Mouse (Mus musculus) T-helper 17 cell (primary cell): Measurements from ENCODE around the gene Mpv17.

Source experiments
- in situ Hi-C, 2 experiments: fragments of 300-600 bp; cut with MboI, MseI; formaldehyde crosslinking; loops; 1 replicate in 1 of 2; 2 replicates in 1 of 2; pipeline ENCODE4 v1.15.1; 2025; ENCODE audit warnings: high pct_unique_total_duplicates in 2 of 2

The Mpv17 gene

DNA sequence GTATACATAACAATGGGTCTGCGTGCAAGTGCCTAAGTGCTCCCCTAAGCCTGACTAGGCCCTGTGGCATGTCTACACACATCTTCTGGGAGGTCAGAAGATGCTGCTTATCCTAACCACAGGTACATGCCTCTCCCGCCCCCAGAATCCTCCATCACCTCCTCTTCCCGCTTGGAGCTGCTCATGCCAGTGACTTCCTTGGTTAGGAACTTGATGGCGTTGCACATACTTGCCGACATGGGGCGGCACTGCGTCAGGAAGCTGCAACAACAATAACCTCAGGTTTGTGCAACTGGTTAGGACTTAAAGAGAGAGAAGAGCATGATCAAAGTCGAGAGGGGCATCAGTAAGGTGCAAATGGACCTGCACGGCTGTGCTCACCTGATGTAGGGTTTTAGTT is 36.1 kb upstream of the Mpv17 start:
- in situ Hi-C loops, result loop anchor here in 1 of 2 experiments (5.0 to 10.0 kb wide), 2 partner anchors 102 to 285 kb away; partner anchors contain the start of genes Ift172 and Ost4

DNA sequence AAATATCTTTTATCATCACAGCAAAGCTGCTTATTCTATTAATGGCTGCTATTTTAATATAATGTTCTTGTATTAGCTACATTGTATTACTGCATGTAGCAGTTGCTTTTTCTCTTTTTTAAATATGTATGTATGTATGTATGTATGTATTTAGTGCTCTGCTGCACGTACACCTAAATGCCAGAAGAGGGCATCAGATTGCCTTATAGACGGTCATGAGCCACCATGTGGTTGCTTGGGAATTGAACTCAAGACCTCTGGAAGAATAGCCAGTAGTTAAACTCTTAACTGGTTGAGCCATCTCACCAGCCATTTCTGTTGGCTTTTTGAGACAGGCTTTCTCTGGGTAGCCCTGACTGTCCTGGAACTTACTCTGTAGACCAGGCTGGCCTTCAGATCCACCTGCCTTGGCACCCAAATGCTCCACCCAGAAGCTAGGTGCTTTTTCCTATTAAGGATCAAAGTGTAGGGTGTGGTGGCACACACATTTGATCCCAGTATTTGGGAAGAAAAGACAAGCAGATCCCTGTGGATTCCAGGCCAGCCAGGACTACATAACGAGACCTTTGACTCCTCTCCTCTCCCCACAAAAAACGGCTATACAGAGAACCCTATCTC is 34.3 kb upstream of the Mpv17 start:
- in situ Hi-C loops, result no loop called here

DNA sequence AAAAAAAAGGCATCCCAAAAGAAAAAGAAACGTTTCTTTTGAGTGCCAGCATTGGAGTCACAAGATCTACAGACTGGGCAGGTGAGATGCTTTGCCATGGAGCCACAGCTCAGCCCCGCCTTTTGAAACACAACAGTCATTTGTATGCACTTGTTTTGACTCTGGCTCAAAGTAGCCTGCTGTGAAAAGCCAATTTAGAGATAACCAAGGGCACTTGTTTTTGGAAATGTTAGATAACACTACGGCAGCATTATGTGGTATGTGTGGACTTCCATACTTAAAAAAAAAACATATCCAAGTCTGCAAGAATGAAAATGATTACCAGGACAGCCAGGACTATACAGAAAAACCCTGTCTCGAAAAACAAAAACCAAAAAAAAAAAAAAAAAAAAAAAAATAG is 29.6 kb upstream of the Mpv17 start:
- in situ Hi-C loops, result no loop called here

DNA sequence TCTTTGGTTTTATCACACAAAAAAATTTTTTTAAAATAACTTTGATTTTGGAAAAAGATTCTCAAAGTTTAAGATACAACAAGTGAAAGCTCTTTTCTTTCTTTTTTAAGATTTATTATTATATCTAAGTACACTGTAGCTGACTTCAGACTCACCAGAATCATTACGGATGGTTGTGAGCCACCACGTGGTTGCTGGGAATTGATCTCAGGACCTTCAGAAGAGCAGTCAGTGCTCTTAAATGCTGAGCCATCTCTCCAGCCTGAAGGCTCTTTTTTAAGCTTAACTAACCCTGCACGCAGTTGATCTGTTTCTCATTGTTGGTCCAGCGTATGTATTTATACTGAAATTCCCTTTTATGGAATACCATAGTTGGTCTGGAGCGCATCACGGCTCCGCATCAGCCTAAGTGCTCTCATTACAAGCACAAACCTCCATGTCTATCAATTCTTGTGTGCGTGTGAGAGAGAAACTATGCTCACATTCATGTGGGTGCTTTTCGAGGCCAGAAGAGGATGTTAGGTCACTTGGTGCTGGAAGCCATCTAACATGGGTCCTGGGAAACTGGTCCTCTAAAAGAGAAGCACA is 27.2 kb upstream of the Mpv17 start:
- in situ Hi-C loops, result no loop called here

DNA sequence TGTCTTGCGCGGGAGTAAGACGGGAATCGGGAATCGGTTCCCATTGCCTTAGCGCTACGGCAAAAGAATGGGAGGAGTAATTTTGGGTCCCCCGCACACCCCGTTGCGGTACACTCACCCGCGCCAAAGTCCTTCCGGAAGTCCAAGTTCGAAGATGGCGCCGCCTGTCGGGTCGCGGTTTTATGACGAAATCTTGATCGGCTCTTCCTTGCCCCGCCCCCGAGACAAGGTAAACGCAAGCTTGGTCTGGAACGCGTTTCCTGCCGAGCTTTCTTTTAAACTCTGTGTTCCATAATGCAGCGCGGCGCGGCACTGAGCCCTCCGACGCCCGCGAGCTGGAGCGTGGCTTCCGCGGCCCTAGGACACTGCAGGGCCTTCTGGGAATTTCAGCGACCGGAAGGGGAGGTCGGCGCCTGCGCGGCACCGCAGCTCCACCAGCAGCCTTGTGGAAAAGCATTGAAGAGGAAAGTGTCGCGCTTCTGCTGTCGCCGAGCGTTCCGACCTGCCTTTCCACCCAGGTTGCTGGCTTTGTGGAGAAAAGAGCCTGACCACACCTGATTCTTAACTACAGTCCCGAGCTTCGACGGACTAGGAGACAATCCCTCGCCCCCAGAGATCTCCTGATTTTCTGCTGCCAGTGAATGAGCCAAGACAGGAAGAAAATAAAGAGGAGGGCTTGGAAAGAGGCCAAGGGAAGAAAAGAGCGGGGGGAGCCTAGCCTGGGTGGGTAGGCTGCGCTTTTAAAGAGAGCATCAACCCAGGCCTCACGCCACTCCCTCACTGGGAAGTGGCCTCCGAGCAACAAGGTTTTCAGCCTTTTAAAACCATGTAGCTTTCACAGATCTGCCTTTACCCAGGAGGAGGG is 25.9 kb upstream of the Mpv17 start, which contains the start of the genes Gm29609 and Gtf3c2:
Gene Gm29609 (minus strand): TSS at position 146 of the 865 bp plus-strand sequence.
Gene Gtf3c2 (minus strand): TSS at position 379 of the 865 bp plus-strand sequence.
- in situ Hi-C loops, result no loop called here

DNA sequence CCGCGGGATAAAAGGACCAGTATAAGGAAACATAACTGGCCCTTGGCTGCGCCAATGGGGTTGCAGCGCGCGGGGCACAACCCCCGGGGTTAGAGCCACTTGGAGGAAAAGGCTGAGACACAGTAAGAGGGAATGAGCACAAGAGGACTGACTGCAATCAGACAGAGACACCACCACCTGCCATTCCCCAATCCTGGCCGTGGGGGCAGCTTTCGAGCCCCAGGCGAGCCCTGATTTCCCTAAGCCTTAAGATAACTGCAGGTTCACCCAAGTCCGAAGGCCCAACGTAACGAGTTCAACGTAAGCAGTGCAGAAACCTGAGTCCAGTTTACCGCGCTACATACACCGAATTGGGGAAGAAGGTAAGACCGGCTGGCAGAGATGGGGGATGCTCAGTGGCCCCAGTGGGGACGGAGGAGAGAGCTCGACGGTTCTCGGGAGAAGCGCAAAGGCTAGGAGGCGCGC is 25.3 kb upstream of the Mpv17 start:
- in situ Hi-C loops, result no loop called here

DNA sequence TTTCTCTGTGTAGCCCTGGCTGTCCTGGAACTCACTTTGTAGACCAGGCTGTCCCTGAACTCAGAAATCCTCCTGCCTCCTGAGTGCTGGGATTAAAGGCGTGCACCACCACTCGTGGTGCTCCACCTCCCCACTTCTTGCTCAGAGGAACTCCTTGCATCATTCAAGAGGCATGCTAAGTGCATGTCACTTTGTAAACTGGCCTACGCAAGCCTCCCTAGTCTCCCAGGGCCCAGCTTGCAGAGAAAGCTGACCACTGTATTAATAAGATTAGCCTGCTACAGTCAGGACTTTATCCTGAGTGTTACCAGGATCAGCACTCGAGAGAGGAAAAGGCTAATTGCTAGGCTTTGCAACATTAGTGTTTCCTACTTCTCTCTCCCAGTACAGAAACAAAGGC is 14.6 kb upstream of the Mpv17 start:
- in situ Hi-C loops, result no loop called here

DNA sequence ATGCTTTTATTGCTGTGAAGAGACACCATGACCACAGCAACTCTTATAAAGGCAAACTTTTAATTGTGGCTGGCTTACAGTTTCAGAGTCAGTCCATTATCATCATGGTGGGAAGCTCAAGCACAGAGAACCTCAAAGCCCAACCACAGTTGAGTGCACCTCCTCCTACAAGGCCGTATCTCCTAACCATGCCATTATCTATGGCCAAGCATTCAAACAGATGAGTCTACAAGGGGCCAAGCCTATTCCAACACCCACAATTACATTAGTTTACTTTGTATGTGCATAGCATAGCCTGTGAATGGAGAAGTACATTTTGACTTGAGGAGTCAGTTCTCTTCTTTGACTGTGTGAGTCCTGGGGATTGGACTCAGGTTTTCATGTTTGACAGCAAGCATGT is 10.8 kb upstream of the Mpv17 start:
- in situ Hi-C loops, result no loop called here

DNA sequence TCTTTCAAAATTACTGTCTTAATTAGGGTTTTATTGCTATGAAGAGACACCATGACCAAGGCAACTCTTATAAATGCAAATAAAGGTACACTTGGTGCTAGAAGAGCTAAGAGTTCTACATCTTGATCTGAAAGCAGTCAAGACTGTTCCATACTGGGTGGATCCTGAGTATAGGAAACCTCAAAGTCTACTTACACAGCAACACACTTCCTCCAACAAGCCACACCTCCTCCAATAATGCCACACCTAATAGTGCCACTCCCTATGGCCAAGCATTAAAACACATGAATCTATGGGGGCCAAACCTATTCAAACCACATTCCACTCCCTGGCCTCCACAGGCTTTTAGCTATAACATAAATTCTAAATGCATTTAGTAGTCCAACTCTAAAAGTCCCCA is 8.4 kb upstream of the Mpv17 start:
- in situ Hi-C loops, result no loop called here

DNA sequence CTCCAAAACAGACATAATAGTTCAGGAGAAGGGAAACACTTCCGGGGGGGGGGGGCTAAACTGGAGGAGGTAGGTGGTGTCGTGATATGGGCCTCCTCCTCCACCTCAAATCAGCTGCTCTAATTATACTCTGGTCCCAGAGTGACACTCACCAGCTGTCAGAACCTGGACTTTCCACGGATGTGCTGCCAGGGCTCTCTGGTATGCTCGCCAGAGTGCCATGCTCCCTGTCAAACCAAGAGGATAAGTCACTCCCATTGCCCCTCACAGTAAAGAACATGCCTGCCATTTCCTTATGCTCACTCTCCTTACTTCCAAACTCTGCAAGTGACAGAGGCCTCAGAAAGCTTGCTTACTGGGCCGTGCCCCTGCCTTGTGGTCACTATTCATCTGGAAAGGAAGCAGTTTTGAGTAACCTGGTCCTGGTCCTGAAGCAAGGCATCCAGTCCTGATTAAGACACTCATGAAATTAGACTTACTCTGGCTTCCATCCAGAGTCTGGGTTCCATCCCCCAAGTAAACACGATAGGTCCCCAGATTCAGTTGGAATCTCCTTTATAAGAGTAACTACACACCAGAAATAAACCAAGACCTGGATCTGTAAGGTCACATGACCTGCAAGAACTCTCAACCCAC is 417 bp downstream of the Mpv17 start:
- in situ Hi-C loops, result no loop called here

DNA sequence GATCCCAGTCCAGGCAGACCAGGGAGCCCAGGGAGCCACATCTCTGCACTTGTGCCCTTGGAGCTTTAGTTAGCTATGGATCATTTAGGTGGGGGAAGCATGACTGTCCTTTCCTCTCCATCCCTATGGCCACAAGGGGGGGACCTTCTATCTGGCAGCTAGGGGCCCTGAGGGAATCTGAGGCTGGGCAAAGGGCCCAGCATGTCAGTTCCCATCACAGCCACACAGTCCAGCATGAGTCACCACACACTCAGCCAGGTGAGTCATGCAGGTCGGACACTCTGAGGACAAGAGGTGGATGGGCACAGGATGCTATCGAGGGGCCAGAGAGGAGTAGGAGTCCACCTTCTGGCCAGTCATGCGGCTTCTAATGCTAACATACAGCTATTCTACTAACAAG is 2.3 kb downstream of the Mpv17 start:
- in situ Hi-C loops, result no loop called here

DNA sequence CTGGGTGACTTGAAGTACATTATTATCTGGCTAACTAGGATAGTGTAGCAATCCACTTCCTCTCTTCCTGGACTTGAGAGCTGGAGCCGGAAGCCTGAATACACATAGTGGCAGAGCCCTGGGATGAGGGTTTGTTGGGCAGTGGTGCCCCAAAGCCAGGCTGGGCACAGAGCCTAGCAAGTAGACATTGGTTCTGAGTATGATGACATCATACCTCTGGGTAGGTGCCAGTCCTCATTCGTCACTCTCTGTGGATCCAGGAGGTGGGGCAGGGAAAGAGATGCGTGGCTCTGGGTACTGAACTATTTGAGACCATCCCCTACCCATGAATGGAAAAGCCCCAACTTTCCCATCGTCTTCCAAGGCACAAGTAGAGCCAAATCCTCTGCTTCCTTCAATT is 4.3 kb downstream of the Mpv17 start:
- in situ Hi-C loops, result no loop called here

DNA sequence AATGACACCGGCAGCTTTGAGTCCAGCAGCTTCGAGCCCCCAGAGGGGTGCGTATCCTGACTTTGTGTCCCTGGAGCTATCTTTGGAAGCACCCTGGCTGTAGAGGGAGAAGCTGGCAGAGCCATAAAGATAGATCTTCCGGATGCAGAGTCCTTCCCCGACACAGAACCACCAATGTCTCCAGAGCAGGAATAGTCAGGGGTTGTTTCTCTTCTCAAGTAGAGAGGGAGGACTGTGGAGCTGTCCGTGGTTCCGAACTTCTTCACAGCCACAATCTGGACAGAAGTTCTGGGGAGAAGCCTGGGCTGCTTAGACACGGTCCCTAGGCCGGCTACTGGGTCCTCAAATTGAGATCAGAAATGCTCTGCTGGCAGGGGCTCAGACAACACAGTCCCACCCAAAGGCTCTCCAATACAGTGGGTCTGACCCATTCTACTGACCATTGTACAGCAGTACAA is 15.1 kb downstream of the Mpv17 start:
- in situ Hi-C loops, result no loop called here

DNA sequence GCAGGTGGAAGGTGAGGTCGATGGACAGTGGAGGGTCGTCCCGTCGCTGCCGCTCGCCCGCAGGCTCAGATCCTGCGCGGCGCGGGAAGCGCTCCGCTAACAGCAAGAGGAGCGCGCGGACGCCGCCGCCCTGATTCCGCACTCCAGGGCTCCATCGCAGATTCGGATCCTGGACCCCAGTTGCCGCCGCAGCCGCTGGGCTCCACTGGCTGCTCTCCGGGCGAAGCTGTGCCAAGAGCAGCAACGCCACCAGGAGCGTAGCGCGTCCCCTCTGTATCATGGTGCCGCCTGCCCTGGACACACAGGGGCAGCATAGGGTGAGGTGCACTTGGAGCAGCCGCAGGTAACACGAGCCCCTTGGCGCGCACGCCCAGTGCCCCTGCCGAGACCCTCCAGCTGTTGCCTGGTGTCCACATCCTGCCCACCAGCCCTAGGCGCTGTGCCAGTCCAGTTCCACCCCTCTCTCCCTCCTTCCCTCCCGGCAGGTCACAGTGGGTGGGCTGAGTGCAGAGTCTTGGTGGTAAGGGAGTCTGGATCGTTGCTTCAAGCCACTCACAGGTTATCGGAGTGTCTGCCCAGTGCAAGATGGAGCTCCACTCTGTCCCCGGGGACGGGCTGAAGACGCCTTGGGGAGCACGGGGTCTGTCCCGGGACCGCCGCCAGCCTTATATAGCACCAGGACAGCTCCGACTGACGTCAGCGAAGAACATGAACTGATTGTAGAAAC is 15.6 kb downstream of the Mpv17 start, which contains the start of gene Ucn:
Gene Ucn (minus strand): TSS at position 589 of the 727 bp plus-strand sequence.
- in situ Hi-C loops, result no loop called here

DNA sequence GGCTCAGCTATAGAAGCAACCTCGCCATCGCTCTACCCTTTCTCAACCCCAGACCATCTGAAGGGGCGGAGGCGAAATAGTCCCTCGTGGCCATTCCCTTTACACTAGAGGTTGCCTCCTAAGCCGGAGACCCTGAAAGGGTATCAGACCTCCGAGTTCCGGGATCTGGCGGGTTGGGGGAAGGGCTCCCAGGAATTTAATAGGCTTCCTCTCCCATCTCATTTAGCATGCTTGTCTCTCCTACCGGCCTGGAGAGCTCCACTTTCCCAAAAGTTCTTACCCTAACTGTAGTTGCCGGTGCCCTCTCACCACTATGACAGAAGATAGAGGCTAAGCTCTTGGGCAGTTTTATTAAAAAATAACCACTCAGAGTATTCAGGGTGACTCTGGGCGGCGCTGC is 16.4 kb downstream of the Mpv17 start:
- in situ Hi-C loops, result no loop called here

DNA sequence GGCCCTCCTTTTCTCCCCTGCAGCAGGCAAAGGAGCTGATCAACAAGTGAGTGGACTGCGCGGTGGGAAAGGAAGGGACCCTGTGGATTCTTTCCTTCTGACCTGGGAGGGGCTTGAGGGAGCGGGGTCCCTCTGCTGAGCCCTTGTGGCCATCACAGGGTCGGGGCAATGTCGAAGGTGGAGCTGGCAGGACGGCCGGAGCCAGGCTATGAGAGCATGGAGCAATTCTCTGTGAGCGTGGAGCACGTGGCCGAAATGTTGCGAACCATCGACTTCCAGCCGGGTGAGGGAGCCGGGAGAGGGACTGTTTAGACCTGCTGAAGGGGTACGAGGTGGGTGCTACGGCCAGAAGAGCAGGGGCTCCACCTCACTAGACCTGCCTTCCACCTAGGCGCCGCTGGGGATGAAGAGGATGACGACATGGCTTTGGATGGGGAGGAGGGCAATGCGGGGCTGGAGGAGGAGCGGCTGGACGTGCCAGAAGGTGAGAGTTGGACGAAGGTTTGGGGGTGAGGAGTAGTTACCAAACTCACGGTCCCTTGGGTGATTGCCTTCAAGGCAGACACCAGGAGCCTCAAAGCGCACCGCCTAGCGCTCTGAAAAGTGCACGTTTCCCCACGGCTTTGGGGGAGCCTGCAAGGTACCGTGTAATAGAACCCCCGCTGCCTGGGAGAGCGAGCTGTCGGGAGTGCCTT is 17.2 kb downstream of the Mpv17 start:
- in situ Hi-C loops, result no loop called here

DNA sequence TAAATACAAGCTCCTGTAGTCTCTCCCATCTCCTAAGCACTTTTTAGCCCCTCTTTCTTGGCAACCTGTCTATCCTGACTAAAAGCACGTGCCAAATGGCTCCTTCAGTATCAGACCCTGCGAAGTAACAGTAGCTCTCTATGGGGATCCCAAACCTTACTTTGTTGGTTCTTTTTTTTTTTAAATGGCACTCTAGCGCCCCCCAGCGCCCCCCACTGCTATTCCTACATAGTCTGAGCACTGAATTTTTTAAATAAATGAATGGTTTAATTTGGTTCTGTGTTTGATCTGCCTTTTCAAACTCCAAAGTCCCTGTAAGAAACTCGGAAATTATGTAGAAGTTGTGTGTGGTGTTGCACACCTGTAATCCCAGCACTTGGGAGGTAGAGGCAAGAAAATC is 28.0 kb downstream of the Mpv17 start:
- in situ Hi-C loops, result no loop called here

DNA sequence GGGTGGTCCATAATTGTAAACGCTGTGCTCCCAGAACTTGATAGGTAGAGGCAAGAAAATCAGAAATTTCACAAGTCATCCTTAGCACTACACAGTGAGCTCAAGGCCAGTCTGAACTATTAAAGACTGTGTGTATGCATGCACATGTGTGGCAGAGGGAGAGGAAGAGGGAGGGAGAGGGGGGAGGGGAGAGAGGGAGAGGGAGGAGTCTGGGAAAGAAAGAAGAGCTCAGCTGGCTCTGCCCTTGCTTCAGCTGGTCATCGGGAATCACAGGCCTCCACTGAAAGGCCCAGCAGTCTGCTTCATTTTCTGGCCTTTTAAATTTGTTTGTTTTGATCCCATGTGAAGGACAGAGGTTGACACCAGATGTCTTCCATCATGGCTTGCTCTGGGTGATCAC is 30.6 kb downstream of the Mpv17 start:
- in situ Hi-C loops, result no loop called here

DNA sequence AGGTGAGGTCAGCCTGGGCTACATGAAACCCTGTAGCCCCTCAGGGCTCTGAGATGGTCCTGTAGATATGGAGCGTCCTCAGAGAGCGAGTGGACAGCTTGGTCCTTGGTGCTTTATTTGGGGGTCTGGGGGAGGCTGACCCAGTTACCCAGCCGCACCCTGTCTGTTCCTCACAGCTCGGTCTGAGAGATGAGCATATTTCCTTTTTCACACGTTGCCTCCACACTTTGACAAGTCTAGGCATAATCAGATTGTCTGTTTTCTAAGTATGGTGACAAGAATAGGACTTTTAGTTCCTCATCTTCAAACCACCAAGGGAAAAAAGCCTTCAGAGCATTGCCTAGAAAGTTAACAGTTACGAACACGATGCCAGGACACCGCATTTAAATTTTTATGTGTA is 32.9 kb downstream of the Mpv17 start:
- in situ Hi-C loops, result no loop called here

DNA sequence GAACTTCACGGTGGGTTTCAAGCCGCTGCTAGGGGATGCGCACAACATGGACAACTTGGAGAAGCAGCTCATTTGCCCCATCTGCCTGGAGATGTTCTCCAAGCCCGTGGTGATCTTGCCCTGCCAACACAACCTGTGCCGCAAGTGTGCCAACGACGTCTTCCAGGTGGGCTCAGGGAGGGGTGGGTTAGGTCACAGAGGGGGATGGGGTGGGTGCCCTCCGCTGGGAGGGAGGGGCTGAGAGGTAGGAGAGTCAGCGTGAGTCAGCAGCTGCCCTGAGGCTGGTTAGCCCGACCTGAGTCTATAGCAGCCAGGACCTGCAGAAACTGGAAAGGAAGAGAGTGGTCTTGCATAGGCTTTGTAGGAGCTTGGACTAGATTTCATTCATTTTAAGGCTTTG is 37.1 kb downstream of the Mpv17 start:
- in situ Hi-C loops, result loop anchor here in 1 of 2 experiments (10.0 kb wide), 1 partner anchor 682 kb away; no protein-coding TSS in a partner anchor
